Mouse (Mus musculus) G1E (cell line): ENCODE data around the gene Lmna.

Source experiments
- CTCF ChIP-seq: IDR thresholded peaks from 2 replicates; pipeline ENCODE4 v1.5.1; 2012; ENCODE audit warnings: low read depth, low read length, inconsistent platforms, mixed read lengths
- GATA1 ChIP-seq: IDR thresholded peaks from 2 replicates; pipeline ENCODE4 v1.6.1; 2012; ENCODE audit warnings: borderline replicate concordance, low read length, inconsistent platforms, mixed read lengths
- GATA2 ChIP-seq: IDR thresholded peaks from 2 replicates; pipeline ENCODE4 v1.6.1; 2012; ENCODE audit warnings: low read depth, low read length, inconsistent platforms, borderline replicate concordance
- TAL1 ChIP-seq: conservative IDR thresholded peaks from 2 replicates; pipeline ENCODE4 v1.6.1; 2012; ENCODE audit warnings: low read depth, low read length, inconsistent platforms, mixed read lengths

- TF ChIP-seq CTCF (no peak), GATA2 (no peak), TAL1 (no peak), GATA1 (no peak)
Measured at GRCm38 (mm10) chr3:88502641-88503504, 6.9 kb downstream of the Lmna start.
